Mouse (Mus musculus): ENCODE results near the gene Lrpprc. TPM values are rescaled to one million over a fixed set of nuclear protein-coding genes. Genes with fewer than 3 reads are reported as not detected.
A peak's percentile ranks its signal among the peaks of the same experiment; 100 is the strongest.

Lrpprc gene
- total RNA-seq, 1 experiment from 2014 or later, result 40.3 TPM

DNA sequence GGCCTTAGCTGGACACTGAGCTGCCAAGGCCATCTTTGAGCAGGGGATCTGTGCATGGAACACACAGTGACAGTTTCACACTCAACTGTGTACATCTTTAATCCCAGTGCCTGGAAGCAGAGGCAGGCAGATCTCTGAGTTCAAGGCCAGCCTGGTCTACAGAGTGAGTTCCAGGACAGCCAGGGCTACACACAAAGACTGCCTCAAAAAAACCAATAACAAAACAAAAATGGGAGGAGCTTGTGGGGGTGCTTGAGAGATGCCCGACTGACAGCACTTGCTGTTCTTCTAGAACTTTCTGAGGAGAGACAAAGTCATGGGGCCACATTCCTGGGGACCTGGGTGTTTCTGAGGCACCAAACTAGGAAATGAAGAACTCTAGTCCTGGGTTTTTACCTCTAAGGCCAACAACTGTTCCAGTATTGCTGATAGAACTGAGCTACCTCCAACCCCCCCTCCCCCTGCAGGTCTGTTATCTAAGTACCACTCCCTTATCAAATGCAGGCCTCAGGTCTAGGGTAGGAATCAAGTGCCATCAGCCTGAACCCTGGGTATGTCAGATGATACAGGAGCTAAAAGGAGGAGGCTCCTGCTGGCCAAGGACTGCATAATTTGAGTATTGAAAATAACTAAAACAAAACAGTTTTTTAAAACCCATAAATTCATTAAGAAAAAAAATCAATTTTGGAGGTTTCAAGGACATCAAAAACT, 62.2 kb downstream of the Lrpprc start:
- ATAC-seq (ENCODE audit: extremely low read depth, insufficient number of reproducible peaks, low FRiP score, poor library complexity, severe bottlenecking), result no peak

DNA sequence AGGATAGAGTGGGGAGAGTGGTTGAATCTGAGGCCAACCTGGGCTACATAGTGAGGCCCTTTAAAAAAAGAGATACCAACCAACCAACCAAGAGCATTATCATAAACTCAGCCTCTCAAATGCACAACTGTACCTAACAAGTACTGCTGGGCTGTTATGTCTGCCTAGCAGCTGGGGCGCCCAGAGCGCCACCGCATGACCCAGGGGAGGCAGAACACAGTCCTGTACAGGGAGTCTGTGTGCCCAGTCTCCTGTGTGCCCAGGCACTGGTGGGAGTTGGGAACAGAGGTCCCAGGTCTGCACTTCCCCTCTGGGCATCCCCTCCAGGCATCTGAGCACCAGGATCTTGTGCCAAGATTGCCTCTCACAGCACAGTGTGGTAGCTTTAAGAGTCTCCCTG, 65.4 kb downstream of the Lrpprc start:
- ATAC-seq (ENCODE audit: extremely low read depth, insufficient number of reproducible peaks, low FRiP score, poor library complexity, severe bottlenecking), result no peak

DNA sequence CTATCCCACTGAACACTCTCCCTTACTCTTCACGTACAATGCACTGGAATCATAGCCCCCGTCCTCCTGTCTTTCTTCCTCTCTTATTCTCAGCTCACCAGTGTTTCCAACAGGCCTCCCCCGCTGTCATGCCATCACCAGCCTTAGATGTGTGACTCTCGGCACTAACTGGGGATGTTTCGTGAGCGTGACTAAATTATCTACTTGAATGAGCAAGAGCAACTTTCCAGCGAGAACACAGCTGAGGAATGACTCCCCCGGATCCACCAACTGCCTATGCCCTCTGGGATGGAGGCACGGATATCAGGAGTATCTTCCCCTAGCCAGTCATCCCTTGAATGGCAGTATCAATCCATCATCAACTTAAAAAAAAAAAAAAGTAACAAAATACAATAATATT, 66.6 kb downstream of the Lrpprc start:
- ATAC-seq (ENCODE audit: extremely low read depth, insufficient number of reproducible peaks, low FRiP score, poor library complexity, severe bottlenecking), result no peak

DNA sequence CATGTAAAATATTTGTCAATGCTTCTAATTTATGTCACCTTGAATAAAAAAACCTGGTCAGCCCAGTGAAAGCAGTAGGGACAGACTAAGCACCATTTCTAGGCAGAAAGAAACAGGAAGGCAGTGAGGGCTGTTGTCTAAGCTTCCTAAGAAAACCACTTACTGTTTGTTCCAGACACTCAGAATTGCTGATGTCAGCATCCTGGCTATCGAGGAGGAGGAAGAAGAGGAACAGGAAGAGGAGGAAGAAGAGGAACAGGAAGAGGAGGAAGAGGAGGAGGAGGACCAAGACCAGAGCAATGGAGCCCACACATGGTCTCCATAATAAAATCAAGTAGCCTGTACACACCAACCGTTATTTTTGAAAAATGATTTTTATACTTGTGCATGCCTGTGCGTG, 71.5 kb downstream of the Lrpprc start:
- no peak for ATAC-seq (ENCODE audit: extremely low read depth, insufficient number of reproducible peaks, low FRiP score, poor library complexity, severe bottlenecking)

DNA sequence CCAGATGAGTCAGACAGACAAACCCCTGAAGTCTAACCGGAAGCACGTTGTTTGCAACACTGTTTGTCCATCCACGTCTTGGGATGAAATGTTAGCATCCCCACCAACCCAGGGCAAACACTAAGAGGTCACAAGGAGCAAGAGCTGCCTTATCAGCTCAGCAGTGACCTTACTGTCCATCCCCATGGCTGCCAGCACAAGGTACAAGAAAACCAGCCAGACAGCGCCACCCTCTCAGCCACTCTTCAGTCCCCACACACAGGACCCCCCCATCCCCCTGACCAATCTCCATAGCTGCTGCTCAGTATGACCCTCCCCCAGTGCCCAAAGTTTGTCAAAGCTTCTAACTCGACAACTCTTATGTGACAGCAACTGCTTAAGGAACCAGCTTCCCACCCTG, 73.2 kb downstream of the Lrpprc start:
- ATAC-seq (ENCODE audit: extremely low read depth, insufficient number of reproducible peaks, low FRiP score, poor library complexity, severe bottlenecking), result no peak

DNA sequence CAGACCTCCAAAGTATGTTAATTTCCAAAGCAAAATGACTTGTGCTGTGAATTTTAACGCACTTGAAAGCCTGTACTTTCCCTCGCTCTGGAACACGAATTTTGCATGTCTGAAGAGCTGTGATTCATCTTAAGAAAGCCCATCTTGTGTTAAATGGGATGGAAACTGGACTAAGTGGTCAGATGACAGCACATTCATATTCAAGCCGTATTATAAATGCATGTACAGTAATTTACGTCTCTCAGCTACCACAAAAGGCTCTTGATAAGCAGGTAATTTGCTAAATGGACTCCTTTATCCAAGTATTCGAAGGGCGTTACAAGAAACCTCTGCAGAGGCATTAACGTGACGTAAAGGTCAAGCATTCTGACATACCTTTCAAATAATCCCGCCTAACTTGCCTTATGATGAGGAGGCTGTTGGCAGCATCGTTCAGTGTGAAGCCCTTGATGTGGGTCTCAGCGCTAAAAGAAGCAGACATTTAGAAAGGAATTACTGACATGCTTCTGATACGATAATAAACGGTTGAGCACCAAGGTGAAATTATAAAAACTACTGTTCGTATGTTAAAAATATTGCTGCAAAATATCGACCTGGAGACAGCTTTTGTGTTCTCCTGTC, 74.2 kb downstream of the Lrpprc start:
- no peak for ATAC-seq (ENCODE audit: extremely low read depth, insufficient number of reproducible peaks, low FRiP score, poor library complexity, severe bottlenecking)

DNA sequence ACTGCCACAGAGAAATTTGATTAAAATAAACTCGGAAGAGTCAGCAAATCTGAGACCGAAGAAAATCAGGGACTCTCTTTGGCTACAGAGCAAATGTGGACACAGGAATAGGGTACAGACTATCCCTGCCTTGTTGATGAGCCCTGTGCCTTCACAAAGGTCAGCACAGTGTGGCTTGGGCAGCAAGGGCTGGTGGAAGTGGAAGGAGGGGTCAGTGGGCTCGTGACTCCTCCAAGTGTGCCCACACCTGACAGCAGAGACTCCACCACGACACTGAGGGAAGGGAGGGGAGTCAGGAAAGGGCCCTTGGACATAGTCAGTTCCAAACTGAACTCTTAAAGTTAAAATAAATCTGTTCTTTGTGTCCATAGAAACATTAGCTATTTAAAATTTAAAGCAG, 75.7 kb downstream of the Lrpprc start:
- no peak for ATAC-seq (ENCODE audit: extremely low read depth, insufficient number of reproducible peaks, low FRiP score, poor library complexity, severe bottlenecking)

DNA sequence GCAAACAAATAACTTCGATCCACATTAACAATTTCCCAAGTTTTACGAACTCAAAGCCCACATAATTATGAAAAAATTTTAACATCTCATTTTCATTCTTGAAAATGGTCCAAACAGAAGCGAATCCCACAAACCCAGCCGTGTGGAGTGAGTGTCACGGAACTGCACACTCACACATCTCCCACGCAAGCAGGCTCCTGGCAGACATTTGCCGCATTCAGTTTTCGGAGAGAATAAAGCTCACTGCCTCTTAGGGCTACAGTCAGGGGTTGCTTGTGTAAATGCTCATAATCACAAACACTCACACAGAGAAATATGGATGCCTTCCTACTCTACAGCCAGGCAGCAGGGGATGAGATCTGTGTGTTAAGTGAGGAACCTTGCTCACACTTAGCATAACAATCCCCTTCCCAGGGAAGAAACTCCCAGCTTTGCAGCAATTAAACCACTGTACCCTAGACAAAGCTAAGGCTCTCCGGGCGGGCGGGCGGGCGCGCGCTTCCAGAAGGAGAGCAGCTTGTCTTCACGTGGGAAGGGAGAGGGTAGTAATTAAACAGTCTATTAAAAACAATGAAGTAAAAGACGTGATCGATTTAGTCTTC, 76.9 kb downstream of the Lrpprc start:
- no peak for ATAC-seq (ENCODE audit: extremely low read depth, insufficient number of reproducible peaks, low FRiP score, poor library complexity, severe bottlenecking)

DNA sequence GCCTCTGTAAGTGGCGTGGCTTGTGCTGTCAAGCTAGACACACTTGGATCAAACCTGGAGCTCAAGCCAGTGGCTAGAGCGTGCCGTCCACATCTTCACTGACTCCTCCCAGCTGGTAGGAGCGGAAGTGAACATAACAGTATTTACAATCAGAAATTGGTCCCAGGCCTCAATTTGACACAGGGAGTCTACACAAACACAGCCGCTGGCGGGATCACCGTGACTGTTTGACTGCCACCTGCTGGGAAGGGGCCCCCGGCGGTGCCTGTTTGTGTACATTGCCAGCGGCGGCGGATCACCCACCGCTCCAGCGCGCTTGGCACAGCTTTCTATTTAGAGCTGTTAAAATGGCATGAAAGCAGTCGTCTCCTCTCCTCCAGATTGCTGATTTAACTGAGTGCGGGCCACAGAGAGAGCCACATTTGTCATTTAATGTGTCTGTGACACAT, 81.2 kb downstream of the Lrpprc start:
- ATAC-seq (ENCODE audit: extremely low read depth, insufficient number of reproducible peaks, low FRiP score, poor library complexity, severe bottlenecking), result no peak

DNA sequence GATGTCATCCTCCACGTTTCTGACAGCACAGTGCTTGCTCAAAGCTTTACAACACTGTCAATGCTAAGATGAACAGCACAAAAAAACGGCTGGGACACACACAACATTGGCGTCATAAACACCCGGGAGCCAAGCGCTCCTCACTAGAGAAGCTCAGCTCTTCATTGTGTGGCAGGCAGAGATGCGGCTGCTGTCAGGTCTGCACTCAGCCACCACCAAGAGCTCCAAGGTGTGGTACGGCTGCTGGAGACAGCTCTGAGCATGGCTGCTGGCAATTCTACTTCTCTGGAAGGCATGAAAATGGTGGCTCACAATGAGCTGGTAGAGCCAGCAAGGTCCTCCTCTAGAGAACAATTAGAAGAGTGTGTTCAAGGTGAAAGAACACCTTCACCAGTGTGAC, 81.8 kb downstream of the Lrpprc start:
- no peak for ATAC-seq (ENCODE audit: extremely low read depth, insufficient number of reproducible peaks, low FRiP score, poor library complexity, severe bottlenecking)

DNA sequence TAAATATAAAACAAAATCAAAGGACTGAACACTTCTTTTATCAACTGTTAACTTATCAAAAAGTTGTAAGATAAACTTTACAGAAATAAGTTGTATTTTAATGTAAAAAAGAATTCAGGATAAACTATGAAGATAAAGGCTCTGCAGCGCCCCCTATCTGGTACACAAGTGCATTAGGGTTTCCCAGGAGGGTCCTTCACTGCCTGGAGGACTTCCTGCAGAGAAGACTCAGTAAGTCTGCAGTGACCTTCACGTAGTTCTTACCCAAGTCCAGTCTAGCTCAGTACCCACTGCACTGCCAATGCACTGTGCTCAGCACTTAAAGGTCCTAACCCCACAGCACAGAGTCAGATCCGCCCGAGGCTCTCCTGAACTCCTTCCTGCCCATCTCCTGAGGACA, 83.2 kb downstream of the Lrpprc start:
- ATAC-seq (ENCODE audit: extremely low read depth, insufficient number of reproducible peaks, low FRiP score, poor library complexity, severe bottlenecking), result no peak

DNA sequence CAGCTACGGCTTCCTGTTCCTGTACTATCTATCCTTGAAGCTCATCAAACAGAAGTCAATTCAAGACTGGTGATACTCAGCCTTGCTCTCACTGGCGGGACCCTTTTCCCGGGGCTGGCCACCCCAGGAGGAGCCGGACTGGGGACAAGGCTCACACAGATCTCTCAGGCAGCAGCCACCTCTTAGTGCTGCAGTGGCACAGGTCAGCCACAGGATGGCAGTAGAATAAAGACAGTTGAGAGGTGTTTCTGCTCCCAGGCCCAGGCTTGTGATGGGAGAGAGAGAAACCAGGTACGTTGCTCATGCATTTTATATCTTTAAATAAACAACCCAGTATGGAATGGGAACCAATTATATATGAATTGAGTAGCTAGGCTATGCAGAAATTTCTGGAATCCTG, 91.9 kb downstream of the Lrpprc start:
- peak; percentile 57; the same call in 1 of the 2 replicates for ATAC-seq (ENCODE audit: extremely low read depth, insufficient number of reproducible peaks, low FRiP score, poor library complexity, severe bottlenecking)

DNA sequence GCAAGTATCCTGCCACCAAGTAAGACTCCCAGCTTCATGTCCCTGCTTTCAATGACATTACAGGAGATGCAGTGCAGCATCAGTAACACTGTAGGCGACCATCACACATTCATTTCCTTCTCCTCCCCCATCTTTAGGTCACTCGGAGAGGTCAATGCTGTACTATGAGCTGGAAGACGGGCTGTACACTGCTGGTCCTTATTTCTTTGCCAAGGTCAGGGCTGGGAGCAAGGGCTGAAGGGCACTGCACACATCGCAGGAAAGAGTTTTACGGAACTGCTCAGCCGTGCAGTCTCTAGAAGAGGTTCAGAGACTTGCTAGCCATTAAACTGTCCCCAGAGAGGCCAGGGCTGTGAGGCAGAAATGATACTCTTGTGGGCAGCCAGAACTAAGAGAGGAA, 94.1 kb downstream of the Lrpprc start:
- ATAC-seq (ENCODE audit: extremely low read depth, insufficient number of reproducible peaks, low FRiP score, poor library complexity, severe bottlenecking), result no peak

DNA sequence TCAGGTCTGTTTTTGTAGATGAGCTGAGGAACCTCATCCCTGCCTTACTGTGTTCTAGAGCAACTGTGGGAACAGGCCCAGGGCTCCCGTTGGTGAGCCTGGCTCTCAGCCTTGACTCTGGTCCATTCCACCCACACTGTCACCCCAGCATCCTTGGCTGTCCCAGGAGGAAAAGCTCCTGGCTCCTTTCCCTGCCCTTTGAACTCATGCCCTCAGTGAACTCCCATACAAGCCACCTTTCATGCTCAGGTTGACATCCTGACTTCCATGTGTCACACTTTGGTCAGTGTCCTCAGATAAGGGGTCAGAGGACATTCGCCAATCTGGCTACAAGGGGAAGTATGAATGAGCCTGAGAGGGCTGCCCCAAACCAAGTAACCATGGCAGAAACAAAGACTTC, 96.8 kb downstream of the Lrpprc start:
- ATAC-seq (ENCODE audit: extremely low read depth, insufficient number of reproducible peaks, low FRiP score, poor library complexity, severe bottlenecking), result no peak

DNA sequence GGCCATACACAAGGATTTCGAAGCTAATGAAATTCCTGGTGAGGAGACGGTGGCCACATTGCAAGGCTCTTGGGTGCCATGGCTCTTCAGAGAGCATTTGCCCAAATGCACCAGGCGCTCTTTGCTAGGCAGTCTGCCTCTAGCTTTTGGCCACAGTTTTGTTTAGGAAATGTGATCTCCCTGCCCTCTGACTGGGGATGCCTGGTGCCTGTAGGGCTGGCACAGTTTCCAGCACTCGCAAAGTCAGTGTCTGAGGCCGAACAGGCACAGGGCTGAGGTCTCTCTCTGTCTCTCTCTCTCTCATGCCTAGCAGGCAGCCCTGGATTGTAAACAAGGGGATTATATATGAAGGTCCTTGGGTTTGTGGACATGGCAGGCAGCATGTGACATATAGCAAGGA, 100.5 kb downstream of the Lrpprc start:
- ATAC-seq (ENCODE audit: extremely low read depth, insufficient number of reproducible peaks, low FRiP score, poor library complexity, severe bottlenecking), result no peak

DNA sequence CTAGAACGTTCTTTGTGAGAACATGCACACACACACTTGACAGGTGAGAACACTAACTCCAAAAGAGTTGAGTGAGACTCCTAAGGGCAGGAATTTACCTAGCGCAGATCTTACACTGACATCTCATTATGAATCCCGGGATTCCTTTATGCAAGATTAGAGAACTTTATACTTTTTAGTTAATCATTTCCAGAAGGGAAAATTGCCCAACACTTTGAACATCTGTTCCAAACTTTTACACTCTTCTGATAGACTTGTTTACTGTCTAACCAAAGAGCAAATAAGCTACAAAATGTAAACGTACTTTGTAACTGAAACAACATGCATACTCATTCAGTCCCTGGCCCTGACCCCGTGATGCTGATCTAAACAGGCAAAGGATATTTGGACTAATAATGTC, 101.3 kb downstream of the Lrpprc start:
- ATAC-seq (ENCODE audit: extremely low read depth, insufficient number of reproducible peaks, low FRiP score, poor library complexity, severe bottlenecking), result no peak

DNA sequence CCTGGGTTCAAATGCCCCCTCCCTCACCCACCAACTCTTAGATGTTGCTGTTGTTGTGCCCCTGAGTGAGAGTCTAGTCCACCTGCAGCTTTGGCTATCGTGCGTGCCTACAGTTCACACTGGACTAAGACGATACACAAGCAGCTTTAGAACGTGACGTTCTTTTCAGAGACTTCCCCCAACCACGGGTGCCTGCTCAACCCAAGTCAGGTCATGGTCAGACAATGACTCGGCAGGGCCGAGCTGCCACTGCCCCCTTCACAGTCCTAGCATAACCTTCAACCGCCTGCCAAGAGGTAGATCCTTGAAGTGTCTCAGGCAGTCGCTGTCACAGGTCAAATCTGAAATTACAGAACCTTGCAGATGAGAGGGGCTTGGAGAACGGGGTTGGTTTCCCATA, 101.8 kb downstream of the Lrpprc start:
- no peak for ATAC-seq (ENCODE audit: extremely low read depth, insufficient number of reproducible peaks, low FRiP score, poor library complexity, severe bottlenecking)

DNA sequence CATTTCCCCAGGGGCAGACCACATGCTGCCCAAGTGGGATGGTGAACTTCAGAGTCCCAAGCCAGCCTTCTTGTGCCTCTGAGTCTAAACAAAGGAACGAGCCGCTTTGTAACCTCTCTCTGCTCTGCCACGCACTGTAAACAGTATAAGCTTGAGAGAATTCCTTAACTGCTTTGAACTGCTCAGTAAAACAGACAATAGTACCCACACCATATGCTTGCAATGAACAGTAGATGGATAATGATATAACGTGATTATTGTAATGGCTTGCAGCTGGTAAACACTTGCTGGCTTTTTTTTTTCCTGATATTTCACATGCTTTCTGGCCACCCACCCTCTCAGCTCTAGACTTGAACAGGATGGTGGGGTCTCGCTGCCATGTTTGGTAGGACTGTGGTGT, 102.6 kb downstream of the Lrpprc start:
- ATAC-seq (ENCODE audit: extremely low read depth, insufficient number of reproducible peaks, low FRiP score, poor library complexity, severe bottlenecking), result no peak

DNA sequence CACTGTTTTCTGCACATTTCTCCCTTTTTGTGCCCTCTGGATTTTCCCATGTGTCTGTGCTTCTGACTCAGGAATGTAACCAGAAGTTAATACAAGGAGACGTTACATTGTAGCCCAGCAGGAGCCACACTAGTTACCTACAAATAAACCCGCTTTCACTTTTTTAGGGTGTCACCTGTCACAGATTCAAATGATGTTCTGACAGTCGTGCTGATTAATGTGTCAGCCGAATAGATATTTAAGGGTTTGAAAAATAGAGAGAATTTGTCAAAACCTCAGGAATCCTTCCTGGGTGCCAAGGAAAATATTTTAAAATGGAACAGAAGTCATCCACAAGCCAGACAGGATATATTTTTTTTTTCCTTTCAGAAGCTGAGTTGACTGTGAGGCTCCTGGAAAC, 105.3 kb downstream of the Lrpprc start:
- no peak for ATAC-seq (ENCODE audit: extremely low read depth, insufficient number of reproducible peaks, low FRiP score, poor library complexity, severe bottlenecking)

DNA sequence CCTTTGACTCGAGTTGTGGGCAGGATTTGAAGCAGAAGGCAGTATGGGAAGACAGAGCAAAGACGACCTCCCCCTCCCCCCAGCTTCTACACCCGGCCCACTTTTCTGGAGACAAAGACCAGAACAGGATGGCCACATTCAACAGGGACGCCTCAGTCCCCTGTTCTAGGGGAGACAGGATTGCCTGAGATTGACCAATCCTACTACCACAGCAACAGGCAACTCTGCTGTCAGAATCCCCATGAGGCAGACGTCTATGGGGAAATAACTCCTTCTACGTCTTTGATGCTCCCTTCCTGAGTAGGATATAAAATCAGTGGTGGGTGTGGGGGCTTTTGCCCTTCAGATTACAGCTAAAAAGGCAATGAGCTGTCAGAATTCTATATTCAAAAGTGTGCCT, 106.3 kb downstream of the Lrpprc start:
- ATAC-seq (ENCODE audit: extremely low read depth, insufficient number of reproducible peaks, low FRiP score, poor library complexity, severe bottlenecking), result no peak
